In genomic region chr5:38235422-38235821, GRCm38 (mm10) we compare ENCODE assay signal across 10 mouse cellular contexts. TPM values are rescaled to one million over a fixed set of nuclear protein-coding genes. Genes with fewer than 3 reads are reported as not detected.
A peak's percentile ranks its signal among the peaks of the same experiment; 100 is the strongest.
DNase-seq lines count a peak whose midpoint lies in the region; ATAC-seq lines count a peak whose summit lies in the region.
"Had no signal": no experiment of that assay in that cellular context is flagged by ENCODE, and none has a peak within 500 bp of the region (broad histone marks: within the 10 kb centered on the region; RNA-seq: fewer than 3 reads in every experiment).

No protein-coding gene starts in this region.

- H3K9ac ChIP-seq in limb, embryonic 11.5 days (ENCODE audit: low read length) = no peak overlapping the region
- no peak overlapping the region for H3K9ac ChIP-seq in neural tube, embryonic 11.5 days (ENCODE audit: low read length)
- H3K9ac ChIP-seq: heart, embryonic 15.5 days; neural tube, embryonic 12.5 days had no signal

- DNase-seq in kidney, adult 18-20 months = peak; percentile 59
- DNase-seq in kidney, adult 11 months = no peak
- DNase-seq in CD8-positive naive resting alpha-beta T cell, adult 2 months (ENCODE audit: low read depth in 2 of 2, low spot score in 2 of 2) = peak; percentile 41 to 62
- DNase-seq in adrenal gland, adult (ENCODE audit: inconsistent age in 2 of 2, low spot score in 1 of 2) = peak; percentile 34 to 77
- DNase-seq in embryo, embryonic 11.5 days (ENCODE audit: low read depth, low spot score) = peak; percentile 39
- DNase-seq in limb, embryonic 11.5 days (ENCODE audit: low spot score) = peak; percentile 78
- DNase-seq in neural tube, embryonic 11.5 days (ENCODE audit: low spot score) = peak; percentile 68

- WGBS in limb, embryonic 11.5 days = 75% methylated on average over 4 of the region's 4 CpGs
- 67% methylated on average over 4 of the region's 4 CpGs for WGBS in neural tube, embryonic 11.5 days

- no peak for ATAC-seq in limb, embryonic 11.5 days (ENCODE audit: insufficient number of reproducible peaks, low FRiP score, low TSS enrichment, low read depth)
- ATAC-seq in neural tube, embryonic 11.5 days (ENCODE audit: insufficient read depth, low FRiP score, low TSS enrichment) = no peak
- ATAC-seq in inflammation-experienced regulatory T-cells, adult 6 months = no peak

- H3K4me1 ChIP-seq in limb, embryonic 11.5 days (ENCODE audit: control insufficient read depth, insufficient read depth, low read length) = no peaks in the 10 kb centered on the region
- H3K4me1 ChIP-seq in neural tube, embryonic 11.5 days (ENCODE audit: control insufficient read depth, insufficient read depth, low read length) = no peaks in the 10 kb centered on the region
- H3K4me1 ChIP-seq: heart, embryonic 15.5 days had no signal

- peaks cover 12% of the 10 kb centered on the region for H3K36me3 ChIP-seq in limb, embryonic 11.5 days (ENCODE audit: control insufficient read depth, insufficient read depth, low read length)
- H3K36me3 ChIP-seq in neural tube, embryonic 11.5 days (ENCODE audit: control insufficient read depth, insufficient read depth, low read length) = peaks cover 11% of the 10 kb centered on the region

- no peak overlapping the region for H3K4me3 ChIP-seq in limb, embryonic 11.5 days (ENCODE audit: low read depth, low read length)
- H3K4me3 ChIP-seq in neural tube, embryonic 11.5 days (ENCODE audit: low read depth, low read length) = no peak overlapping the region
- H3K4me3 ChIP-seq: heart, embryonic 15.5 days; neural tube, embryonic 12.5 days had no signal

- no peak overlapping the region for H3K27ac ChIP-seq in limb, embryonic 11.5 days (replicated peaks; ENCODE audit: low read depth, low read length)
- H3K27ac ChIP-seq in neural tube, embryonic 11.5 days (ENCODE audit: low read depth, low read length) = no peak overlapping the region
- H3K27ac ChIP-seq: heart, embryonic 15.5 days; neural tube, embryonic 12.5 days had no signal

- no peak overlapping the region for H3K4me2 ChIP-seq in limb, embryonic 11.5 days (ENCODE audit: low read depth, severe bottlenecking)
- H3K4me2 ChIP-seq in neural tube, embryonic 11.5 days (ENCODE audit: low read depth) = no peak overlapping the region
- H3K4me2 ChIP-seq: heart, embryonic 15.5 days; neural tube, embryonic 12.5 days had no signal

- H3K27me3 ChIP-seq in limb, embryonic 11.5 days (ENCODE audit: control insufficient read depth, insufficient read depth, low read length) = no peaks in the 10 kb centered on the region
- H3K27me3 ChIP-seq in neural tube, embryonic 11.5 days (ENCODE audit: control insufficient read depth, insufficient read depth, low read length) = no peaks in the 10 kb centered on the region
- H3K27me3 ChIP-seq: heart, embryonic 15.5 days; neural tube, embryonic 12.5 days had no signal

- no peaks in the 10 kb centered on the region for H3K9me3 ChIP-seq in limb, embryonic 11.5 days (ENCODE audit: control insufficient read depth, low read length)
- H3K9me3 ChIP-seq in neural tube, embryonic 11.5 days (ENCODE audit: control insufficient read depth, low read length) = no peaks in the 10 kb centered on the region
- H3K9me3 ChIP-seq: heart, embryonic 15.5 days had no signal

RNA-seq across cellular contexts. Expression of gene Lyar, which starts 15.2 kb away (rescaled TPM):
- polyA plus RNA-seq in limb, embryonic 11.5 days (2014; fragmentation: Nextera tagmentation; extraction: Ambion mirVana) = 146 and 152 TPM in 2 replicates
- polyA plus RNA-seq in neural tube, embryonic 11.5 days (2014; fragmentation: Nextera tagmentation; extraction: Ambion mirVana) = 102 and 117 TPM in 2 replicates
- polyA plus RNA-seq in inflammation-experienced regulatory T-cells, adult 6 months (2017; shearing (Covaris generic)) = 10 to 100 TPM; 49.7 to 59.4 (median 50.8) TPM

RNA-seq across cellular contexts. Expression of gene Zbtb49, which starts 15.2 kb away (rescaled TPM):
- 15.3 and 19.1 TPM in 2 replicates for polyA plus RNA-seq in limb, embryonic 11.5 days (2014; fragmentation: Nextera tagmentation; extraction: Ambion mirVana)
- 15.7 and 19.6 TPM in 2 replicates for polyA plus RNA-seq in neural tube, embryonic 11.5 days (2014; fragmentation: Nextera tagmentation; extraction: Ambion mirVana)
- polyA plus RNA-seq in inflammation-experienced regulatory T-cells, adult 6 months (2017; shearing (Covaris generic)) = 10 to 100 TPM; 10.7 to 17.4 (median 15.3) TPM

RNA-seq across cellular contexts. Expression of gene Tmem128, which starts 24.6 kb away (rescaled TPM):
- 74.2 and 79.9 TPM in 2 replicates for polyA plus RNA-seq in limb, embryonic 11.5 days (2014; fragmentation: Nextera tagmentation; extraction: Ambion mirVana)
- polyA plus RNA-seq in neural tube, embryonic 11.5 days (2014; fragmentation: Nextera tagmentation; extraction: Ambion mirVana) = 99.1 and 99.4 TPM in 2 replicates
- 100 to 1,000 TPM; 101 to 125 (median 113) TPM for polyA plus RNA-seq in inflammation-experienced regulatory T-cells, adult 6 months (2017; shearing (Covaris generic))

RNA-seq across cellular contexts. Expression of gene Otop1, which starts 40.4 kb away (rescaled TPM):
- 0.28 and 0.40 TPM in 2 replicates for polyA plus RNA-seq in limb, embryonic 11.5 days (2014; fragmentation: Nextera tagmentation; extraction: Ambion mirVana)
- not detected in 2 replicates for polyA plus RNA-seq in neural tube, embryonic 11.5 days (2014; fragmentation: Nextera tagmentation; extraction: Ambion mirVana)
- polyA plus RNA-seq in inflammation-experienced regulatory T-cells, adult 6 months (2017; shearing (Covaris generic)) = not detected
- polyA plus RNA-seq: heart, embryonic 15.5 days; neural tube, embryonic 12.5 days had no signal
